Comparison of ENCODE assay signal across 13 mouse cellular contexts in the genomic region with DNA sequence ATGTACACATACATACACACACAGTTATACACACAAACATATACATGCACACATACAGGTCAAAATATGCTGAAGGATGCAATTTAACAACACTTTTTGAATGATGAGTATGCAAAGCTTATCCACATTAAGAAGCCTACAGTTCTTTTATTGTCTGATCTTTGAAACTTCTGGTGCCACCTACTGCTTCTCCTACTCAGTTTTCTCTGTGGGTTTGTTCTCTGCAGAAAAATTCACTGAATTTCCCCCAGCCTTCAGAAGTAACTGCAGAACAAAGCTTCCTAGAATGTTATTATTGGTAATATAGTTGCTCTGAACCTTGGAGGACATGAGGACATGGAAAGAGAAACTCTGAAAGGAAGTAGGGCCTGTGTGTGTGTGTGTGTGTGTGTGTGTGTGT.
"Had no signal": no experiment of that assay in that cellular context is flagged by ENCODE, and none has a peak within 500 bp of the region (broad histone marks: within the 10 kb centered on the region; RNA-seq: fewer than 3 reads in every experiment).

No protein-coding gene starts in this region.

- ATAC-seq: liver, embryonic 12.5 days had no signal

- H3K27me3 ChIP-seq: limb, embryonic 13.5 days; liver, embryonic 12.5 days; liver, embryonic 15.5 days had no signal

- H3K4me3 ChIP-seq: limb, embryonic 10.5 days; limb, embryonic 13.5 days; liver, embryonic 12.5 days; liver, embryonic 15.5 days had no signal

- H3K4me1 ChIP-seq: limb, embryonic 10.5 days; limb, embryonic 13.5 days; liver, embryonic 12.5 days; liver, embryonic 15.5 days had no signal

- H3K4me2 ChIP-seq: limb, embryonic 13.5 days; liver, embryonic 12.5 days; liver, embryonic 15.5 days; midbrain, embryonic 11.5 days had no signal

- H3K9ac ChIP-seq: limb, embryonic 13.5 days; liver, embryonic 12.5 days; liver, embryonic 15.5 days had no signal

- H3K36me3 ChIP-seq: limb, embryonic 10.5 days; limb, embryonic 13.5 days; liver, embryonic 12.5 days; liver, embryonic 15.5 days had no signal

- H3K9me3 ChIP-seq: limb, embryonic 10.5 days; limb, embryonic 13.5 days; liver, embryonic 12.5 days; liver, embryonic 15.5 days had no signal

- DNase-seq: kidney, adult 2 months; kidney, postnatal 25 days; liver; lung, adult 2 months; lung, postnatal 14 days; lung, postnatal 4 days; midbrain, embryonic 14.5 days; thymus, postnatal 36 days had no signal

- H3K27ac ChIP-seq: limb, embryonic 10.5 days; limb, embryonic 13.5 days; liver, embryonic 12.5 days; liver, embryonic 15.5 days had no signal
